Comparison of ENCODE assay signal across 9 mouse cellular contexts in the genomic region with DNA sequence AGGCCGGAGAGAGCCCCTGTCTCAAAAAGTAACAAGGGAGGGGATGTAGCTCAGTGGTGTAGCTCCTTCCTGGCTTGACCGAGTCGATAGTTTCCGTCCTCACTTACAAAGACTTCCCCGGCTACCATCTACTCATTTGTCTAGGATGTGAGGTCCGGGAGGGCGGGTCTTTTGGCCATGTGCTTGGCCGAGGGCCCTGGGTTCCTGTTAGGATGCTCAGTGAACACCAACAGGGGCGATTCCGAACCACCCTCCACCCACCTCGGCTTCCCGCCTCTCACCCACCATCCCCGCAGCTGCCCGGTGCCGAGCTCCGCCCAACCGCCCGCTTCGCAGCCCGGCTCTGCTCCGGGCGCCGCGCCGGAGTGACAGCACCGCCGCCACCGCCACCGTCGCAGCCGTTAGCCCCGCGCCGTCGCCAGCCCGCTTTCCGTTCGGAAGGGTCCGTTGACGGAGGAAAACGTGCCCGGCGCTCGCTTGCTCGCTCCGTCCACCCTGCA. TPM values are rescaled to one million over a fixed set of nuclear protein-coding genes. Genes with fewer than 3 reads are reported as not detected.
DNase-seq lines count a peak whose midpoint lies in the region; ATAC-seq lines count a peak whose summit lies in the region.
"Had no signal": no experiment of that assay in that cellular context is flagged by ENCODE, and none has a peak within 500 bp of the region (broad histone marks: within the 10 kb centered on the region; RNA-seq: fewer than 3 reads in every experiment).

A gene (minus strand): TSS at position 340 of the 500 bp plus-strand sequence.

- H3K27me3 ChIP-seq in intestine, embryonic 15.5 days (replicated peaks) = no peaks in the 10 kb centered on the region
- peaks cover 21% of the 10 kb centered on the region for H3K27me3 ChIP-seq in limb, embryonic 10.5 days (ENCODE audit: low read depth, poor library complexity, severe bottlenecking)
- H3K27me3 ChIP-seq in midbrain, embryonic 10.5 days (ENCODE audit: low read depth, poor library complexity, severe bottlenecking) = peaks cover 44% of the 10 kb centered on the region

- peak; percentile 50 for DNase-seq in ovary, postnatal 36 days (ENCODE audit: low spot score)
- DNase-seq in ovary, adult 18-20 months (ENCODE audit: low spot score) = no peak
- DNase-seq in embryo, embryonic 11.5 days (ENCODE audit: low read depth, low spot score) = peak; percentile 19
- DNase-seq in gastrocnemius, postnatal 36 days = peak; percentile 50 to 52
- peak; percentile 74 for DNase-seq in limb, embryonic 10.5 days (ENCODE audit: low spot score)
- DNase-seq in midbrain, embryonic 10.5 days (ENCODE audit: low spot score) = peak; percentile 70
- peak; percentile 54 to 59 for DNase-seq in spleen, postnatal 36 days (ENCODE audit: low spot score in 2 of 2)

- H3K9me3 ChIP-seq in intestine, embryonic 15.5 days = no peaks in the 10 kb centered on the region
- no peaks in the 10 kb centered on the region for H3K9me3 ChIP-seq in limb, embryonic 10.5 days (replicated peaks)
- no peaks in the 10 kb centered on the region for H3K9me3 ChIP-seq in midbrain, embryonic 10.5 days (replicated peaks)

- peak within 1 kb of the TSS; percentile 96 for H3K4me2 ChIP-seq in intestine, embryonic 15.5 days (replicated peaks)

- H3K9ac ChIP-seq in intestine, embryonic 15.5 days = peak within 1 kb of the TSS; percentile 52

- no peak within 1 kb of the TSS for H3K27ac ChIP-seq in intestine, embryonic 15.5 days
- peak within 1 kb of the TSS; percentile 89 for H3K27ac ChIP-seq in limb, embryonic 10.5 days
- peak within 1 kb of the TSS; percentile 83 for H3K27ac ChIP-seq in midbrain, embryonic 10.5 days (replicated peaks)

- peak; percentile 71 for ATAC-seq in intestine, embryonic 15.5 days
- ATAC-seq: Patski had no signal

- 2% methylated on average over 46 of the region's 46 CpGs for WGBS in intestine, embryonic 15.5 days
- WGBS in limb, embryonic 10.5 days = under 1% methylated on average over 46 of the region's 46 CpGs
- WGBS in midbrain, embryonic 10.5 days = under 1% methylated on average over 46 of the region's 46 CpGs

- peak within 1 kb of the TSS; percentile 53 for H3K4me3 ChIP-seq in intestine, embryonic 15.5 days (replicated peaks)
- peak within 1 kb of the TSS; percentile 68 for H3K4me3 ChIP-seq in limb, embryonic 10.5 days
- H3K4me3 ChIP-seq in midbrain, embryonic 10.5 days = peak within 1 kb of the TSS; percentile 64

- intact Hi-C loops in gastrocnemius, postnatal 36 days (cut with DNase I) = no loop called here

- H3K4me1 ChIP-seq in intestine, embryonic 15.5 days (replicated peaks) = 0 out of 2 replicates have a peak, but pooled peaks cover 2% of the 10 kb centered on the region
- peaks cover 16% of the 10 kb centered on the region for H3K4me1 ChIP-seq in limb, embryonic 10.5 days
- peaks cover 15% of the 10 kb centered on the region for H3K4me1 ChIP-seq in midbrain, embryonic 10.5 days

- H3K36me3 ChIP-seq in intestine, embryonic 15.5 days = no peaks in the 10 kb centered on the region
- no peaks in the 10 kb centered on the region for H3K36me3 ChIP-seq in limb, embryonic 10.5 days
- no peaks in the 10 kb centered on the region for H3K36me3 ChIP-seq in midbrain, embryonic 10.5 days

RNA-seq across cellular contexts. Expression of the gene that starts here (rescaled TPM):
- total RNA-seq in gastrocnemius, postnatal 36 days (2021) = 1 to 10 TPM; 1.0 to 1.2 TPM
- 11.3 and 13.4 TPM in 2 replicates for polyA plus RNA-seq in intestine, embryonic 15.5 days (2015; fragmentation: Nextera tagmentation; extraction: Ambion mirVana)
- 61.3 and 74.0 TPM in 2 replicates for polyA plus RNA-seq in limb, embryonic 10.5 days (2016; fragmentation: Nextera tagmentation; extraction: Ambion mirVana)
- polyA plus RNA-seq in midbrain, embryonic 10.5 days (2016; fragmentation: Nextera tagmentation; extraction: Ambion mirVana) = 42.0 and 63.0 TPM in 2 replicates
